Mouse (Mus musculus): ENCODE results near the gene Lactb.

GRCm38 (mm10) chr9:66988888-66989414 lies 13.7 kb upstream of the Lactb start:
- TF ChIP-seq GATA1 (IDR thresholded peaks at IDR 0.05; ENCODE audit: borderline replicate concordance, low read length) (no peak), FLI1 (IDR thresholded peaks at IDR 0.05; ENCODE audit: low read length) (no peak)
